Mouse (Mus musculus) frontal cortex, adult 2 months (tissue): Measurements from ENCODE around the gene Cdh12. TPM values are rescaled to one million over a fixed set of nuclear protein-coding genes. Genes with fewer than 3 reads are reported as not detected.
"Not testable (repeated sequence)": the region's sequence is repeated elsewhere in the genome, so short reads cannot be mapped to it uniquely, and the experiment has no call there.

Source experiments
- DNase-seq, 2 experiments: peaks; one replicate each; pipeline ENCODE4 v3.0.0; 2022; ENCODE audit warnings: low spot score in 1 of 2; ENCODE audit errors: extremely low spot score in 1 of 2
- polyA plus RNA-seq: library from polyadenylated mRNA; depleted of rRNA; stranded (reverse); fragments of >200 nt; gene quantifications from 2 replicates; pipeline ENCODE4 v1.2.3, GENCODE M21; 2012; rRNA removed

Gene Cdh12
- polyA plus RNA-seq, result 4.3 and 4.7 TPM in 2 replicates

DNA sequence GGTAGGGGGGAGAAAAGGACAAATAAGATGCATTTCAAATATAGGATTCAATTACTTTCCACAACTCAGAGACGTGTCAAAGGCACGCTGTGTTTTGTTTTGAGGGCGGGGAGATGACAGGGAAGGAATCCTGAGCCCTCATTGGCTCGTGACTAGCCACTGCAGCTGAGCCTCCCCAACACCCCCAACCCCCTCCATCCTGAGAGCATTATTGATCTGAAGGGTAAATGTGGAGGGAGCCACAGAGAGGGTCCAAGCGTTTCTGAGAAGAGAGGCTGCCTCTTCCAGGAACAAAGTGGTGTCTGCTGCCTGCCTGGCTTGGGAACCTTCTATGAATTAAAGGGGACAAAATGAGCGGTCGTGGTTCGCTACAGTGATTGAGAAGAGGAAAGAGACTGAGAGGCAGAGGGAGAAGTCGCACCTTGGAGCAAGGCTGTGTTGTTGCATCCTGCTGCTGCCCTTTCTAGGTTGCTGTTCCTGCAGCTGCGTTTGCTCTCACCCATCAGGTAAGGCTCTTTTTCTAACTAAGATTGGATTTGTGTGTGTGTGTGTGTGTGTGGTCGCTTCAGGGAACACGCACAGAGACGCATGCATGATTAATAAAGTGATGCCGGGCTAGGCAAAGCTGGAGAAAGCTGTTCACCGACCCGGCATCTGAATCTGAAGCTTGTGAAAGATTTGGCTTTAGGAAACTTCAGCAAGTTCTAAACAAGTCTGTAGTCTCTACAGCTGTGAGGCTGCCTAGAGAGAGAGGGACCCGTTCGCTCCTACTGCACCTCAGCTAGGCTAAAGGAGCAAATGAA, at the start of gene Cdh12:
Gene Cdh12, plus strand, starts transcription at position 405 of the 803 bp plus-strand sequence.
- peak; percentile 28 to 66 for DNase-seq

DNA sequence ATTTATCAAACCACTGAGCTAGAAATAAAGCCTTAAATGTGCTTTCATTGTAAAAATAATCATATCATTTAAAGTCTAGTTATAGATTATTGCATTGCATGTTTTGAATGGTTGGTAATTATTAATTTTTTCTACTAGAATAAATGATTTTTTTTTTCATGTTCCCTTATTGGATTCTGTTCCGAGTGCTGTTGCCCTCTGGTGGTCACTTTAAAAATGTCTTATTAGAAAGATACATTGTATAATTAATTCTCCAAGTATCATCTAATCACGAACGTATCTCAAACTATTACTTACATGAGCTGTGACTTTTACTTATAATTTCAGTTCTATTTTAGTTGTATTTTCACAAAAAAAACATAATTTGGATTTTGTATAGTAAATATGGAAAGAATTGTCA, 45.5 kb upstream of the Cdh12 start:
- DNase-seq, result peak in 1 of 2 experiments; percentile 50

DNA sequence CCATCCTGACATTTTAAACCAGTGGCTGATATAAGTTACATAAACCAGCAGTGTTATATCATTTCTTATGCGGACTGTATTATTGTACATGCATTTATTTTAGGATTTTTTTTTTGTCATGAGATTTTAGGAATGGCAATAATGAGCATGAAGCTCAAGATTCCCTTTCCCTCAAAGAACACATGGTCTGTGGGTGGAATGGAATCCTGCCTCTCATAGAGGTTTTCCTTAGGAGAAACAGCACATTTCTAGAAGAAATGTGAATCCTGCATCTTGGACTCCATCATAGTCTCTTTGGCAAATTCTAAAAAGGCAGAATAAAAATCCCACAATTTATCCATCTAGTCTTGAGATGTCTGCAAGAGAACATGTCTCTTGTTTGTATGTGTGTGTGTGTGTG, 35.7 kb upstream of the Cdh12 start:
- DNase-seq, result peak in 1 of 2 experiments; percentile 39

DNA sequence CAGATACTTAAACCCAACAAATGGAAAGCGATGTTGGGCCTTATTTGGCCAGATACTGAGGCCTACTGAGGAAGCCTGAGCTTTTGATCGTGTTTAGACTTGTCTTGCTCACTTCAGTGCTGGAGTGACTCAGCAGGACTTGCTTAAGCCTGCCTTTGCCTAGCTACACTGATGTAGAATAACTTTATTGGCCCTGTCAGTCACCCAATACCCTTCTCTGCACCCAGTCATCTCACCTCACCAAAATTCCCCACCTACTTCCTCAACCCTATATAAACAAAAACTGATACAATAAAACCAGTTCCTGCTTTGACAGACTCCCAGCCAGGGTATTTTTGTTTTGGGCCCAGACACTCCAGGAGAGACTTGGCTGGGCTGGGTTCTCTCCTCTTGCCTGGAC, 12.7 kb upstream of the Cdh12 start:
- no peak for DNase-seq

DNA sequence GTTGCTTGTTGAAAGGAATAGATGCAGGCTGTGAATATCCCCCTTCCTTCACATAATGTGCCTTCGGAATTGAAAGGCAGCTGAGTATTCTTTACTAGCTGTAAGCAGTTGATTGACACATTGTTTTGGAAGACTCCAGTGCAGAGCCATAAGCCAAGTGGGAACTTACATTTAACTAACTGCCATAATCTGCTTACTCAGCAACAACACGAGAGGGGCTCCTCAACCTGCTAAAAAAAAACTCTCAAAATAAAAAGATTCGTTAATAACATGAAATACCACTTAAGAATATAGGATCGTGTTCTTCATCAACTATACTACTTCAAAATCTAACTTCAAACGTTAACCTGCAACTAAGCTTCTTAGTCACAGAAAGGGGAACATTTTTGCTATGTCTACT, 1.5 kb downstream of the Cdh12 start:
- DNase-seq, result no peak

DNA sequence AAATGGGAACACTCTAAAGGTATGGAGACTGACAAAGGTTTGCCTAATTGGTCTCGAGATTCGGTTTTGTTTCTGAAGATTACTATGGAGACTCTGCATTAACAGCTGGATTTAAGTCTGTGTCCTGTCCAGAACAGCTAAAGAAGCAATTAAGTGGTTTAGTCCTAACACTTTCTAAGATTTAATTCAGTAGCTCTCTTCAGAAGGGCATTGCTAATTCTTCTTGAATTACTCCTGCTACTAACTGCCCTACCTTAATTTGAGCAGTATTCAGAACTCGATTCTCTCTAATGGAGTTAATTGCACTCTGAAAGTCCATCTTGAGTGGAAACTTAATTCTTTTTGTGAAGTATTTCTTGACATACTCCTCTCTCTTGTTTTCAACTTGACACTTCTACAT, 9.4 kb downstream of the Cdh12 start:
- DNase-seq, result no peak

DNA sequence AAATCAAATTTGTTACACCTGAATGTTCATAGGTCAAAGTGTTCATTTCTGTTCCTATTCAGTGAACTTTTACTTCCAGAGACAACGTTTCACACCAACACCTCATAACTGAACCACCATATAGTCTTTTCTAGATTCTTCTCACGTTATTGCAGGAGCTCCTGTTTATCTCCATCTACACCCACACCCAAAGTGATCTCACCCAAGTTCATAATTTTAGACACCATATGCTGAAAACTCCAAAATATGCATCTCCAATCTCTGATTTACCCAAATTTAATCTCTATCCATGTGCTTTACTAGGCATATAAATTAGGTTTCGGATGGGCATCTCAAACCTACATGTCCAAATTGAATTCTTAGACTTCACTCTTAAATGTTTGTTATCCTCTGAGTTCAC, 13.4 kb downstream of the Cdh12 start:
- DNase-seq, result peak in 1 of 2 experiments; percentile 42

DNA sequence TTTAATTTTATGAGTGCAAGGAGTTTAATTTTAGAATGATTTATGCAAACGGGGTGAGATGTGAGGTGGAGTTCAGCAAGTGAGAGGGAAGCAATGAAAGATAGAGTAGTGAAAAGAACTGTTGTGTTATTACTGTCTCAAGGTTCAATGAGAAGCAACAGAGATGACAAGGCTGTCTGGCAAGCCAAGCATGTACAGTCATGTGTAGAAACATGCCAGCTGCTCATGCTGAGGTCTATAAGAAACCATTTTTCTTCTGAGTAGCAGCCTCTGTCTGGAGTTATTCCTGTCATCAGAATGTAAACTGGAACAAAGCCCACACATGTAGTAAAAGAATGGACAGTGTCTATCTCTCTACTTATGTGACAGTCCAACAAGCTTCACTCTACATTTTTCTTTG, 14.5 kb downstream of the Cdh12 start:
- DNase-seq, result no peak

DNA sequence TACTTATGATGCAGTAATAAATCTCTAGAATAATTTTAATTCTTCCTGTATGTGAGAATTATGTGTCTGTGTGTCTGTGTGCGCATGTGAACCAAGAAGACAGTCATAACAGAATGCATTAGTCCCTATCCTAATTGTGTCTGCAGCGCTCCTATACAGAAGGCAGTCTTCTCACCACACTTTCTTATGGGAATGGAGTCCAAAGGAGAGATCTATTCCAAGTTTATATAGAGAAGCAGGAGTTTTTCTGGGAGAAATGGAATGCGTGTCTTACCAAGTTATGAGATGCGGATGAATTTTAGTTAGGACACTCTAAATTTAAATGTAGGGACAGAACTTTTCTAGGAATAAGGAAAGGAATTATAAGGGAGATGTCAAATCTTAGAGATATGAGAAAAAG, 101.9 kb downstream of the Cdh12 start:
- peak in 1 of 2 experiments; percentile 18 for DNase-seq

DNA sequence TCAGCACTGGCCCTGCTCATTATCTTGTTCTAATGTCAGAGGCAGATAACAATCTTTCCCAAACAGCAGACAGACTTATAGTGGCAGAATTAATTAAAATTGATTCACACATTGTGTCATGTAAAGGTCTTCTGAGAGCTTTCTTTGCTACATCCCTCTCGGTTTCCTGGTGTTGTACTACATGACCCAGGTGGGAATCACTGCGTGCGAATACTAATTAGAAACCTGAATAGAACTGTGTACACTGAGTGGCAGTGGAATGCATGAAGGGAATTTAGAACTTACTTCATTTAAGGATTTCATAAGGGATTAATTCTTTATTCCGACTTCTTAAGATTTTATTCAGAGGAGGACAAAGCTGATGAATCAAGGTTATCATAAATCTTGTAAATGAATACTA, 121.9 kb downstream of the Cdh12 start:
- no peak for DNase-seq

DNA sequence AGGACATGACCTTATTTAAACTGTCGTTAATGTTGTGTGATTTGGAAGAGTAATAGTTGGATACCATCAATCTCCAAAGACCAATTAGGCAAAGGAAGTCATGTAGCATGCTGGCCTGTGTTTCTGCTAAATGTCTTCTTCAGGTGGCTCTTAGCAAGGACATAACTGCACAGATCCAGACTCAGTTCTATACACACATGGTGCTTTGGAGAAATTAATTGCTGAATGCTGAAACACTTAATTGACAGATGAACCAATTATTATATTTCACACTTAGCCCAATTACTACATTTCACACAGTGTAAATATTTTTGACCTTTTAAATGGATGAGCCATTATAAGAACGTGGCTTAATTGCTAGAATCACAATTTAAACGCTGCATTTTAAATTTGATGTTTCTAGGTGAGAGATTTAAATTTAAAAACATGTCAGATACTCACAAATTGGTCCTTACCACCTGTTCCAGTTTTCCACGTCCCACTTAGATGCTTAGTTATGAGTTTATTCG, 133.6 kb downstream of the Cdh12 start:
- DNase-seq, result no peak

DNA sequence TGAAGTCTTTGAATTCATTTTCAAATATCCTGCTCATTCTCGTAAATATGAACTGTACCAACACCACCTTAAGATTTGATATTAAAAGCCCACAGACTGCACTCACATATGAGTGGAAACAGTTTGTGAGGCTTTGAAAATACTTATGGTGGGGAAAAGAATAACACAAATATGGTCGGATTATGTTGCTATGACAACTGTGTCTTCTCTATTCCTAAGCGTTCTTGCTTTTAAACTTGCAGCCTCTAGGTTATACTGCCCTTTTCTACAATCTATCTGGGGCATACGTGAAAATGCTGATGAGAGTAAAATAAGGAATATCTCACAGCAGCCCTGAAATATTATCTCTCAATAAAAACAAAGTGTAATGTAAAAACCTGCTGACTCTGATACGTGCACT, 142.5 kb downstream of the Cdh12 start:
- DNase-seq, result peak in 1 of 2 experiments; percentile 9

DNA sequence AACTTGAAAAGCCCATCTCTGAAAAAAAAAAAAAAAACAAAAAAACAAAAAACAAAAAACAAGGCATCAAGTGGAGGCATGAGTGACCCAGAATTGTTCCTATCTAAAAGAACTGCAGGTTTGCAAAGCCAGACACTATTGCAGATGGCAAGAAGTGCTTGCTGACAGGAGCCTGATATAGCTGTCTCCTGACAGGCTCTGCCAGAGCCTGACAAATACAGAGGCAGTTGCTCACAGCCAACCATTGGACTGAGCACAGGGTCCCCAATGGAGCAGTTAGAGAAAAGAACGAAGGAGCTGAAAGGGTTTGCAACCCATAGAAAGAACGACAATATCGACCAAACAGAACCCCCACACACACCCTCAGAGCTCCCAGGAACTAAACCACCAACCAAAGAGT, 156.7 kb downstream of the Cdh12 start:
- DNase-seq, result not testable (repeated sequence)

DNA sequence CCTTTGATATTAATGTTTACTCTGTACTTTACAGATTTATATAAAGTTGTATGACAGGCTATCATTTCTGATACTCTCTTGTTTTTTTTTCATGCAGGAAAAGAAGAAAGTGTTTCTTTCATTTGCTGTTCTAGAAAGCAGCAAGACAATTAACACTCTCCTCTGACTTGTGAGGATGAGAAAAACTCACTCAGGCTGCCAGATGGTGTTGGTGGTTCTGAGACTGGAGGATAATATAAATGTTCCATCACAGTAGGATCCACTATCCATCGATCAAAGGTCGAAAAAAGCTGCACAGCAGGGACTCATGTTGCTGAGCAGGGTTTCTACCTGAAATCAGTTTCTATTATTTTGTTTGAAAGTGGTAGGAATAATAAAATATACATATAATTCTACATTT, 185.5 kb downstream of the Cdh12 start:
- DNase-seq, result peak in 1 of 2 experiments; percentile 50

DNA sequence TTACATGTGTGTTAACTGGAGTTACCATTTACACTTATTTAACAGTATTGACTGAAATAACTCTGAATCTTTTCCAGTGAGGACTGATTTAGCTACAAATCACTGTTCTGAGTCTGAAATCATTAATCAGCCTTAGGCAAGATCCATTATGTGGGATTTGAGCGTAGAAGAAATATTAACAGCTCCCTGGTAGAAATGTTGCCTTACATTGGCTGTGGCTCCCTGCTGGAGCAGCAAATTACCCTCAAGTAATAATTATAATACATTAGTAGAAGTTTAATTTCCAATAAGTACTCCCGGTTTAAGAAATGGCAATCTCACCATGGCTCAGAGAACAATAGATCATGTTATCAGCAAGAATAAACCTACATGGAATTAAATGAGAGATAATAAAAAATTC, 190.1 kb downstream of the Cdh12 start:
- DNase-seq, result no peak

DNA sequence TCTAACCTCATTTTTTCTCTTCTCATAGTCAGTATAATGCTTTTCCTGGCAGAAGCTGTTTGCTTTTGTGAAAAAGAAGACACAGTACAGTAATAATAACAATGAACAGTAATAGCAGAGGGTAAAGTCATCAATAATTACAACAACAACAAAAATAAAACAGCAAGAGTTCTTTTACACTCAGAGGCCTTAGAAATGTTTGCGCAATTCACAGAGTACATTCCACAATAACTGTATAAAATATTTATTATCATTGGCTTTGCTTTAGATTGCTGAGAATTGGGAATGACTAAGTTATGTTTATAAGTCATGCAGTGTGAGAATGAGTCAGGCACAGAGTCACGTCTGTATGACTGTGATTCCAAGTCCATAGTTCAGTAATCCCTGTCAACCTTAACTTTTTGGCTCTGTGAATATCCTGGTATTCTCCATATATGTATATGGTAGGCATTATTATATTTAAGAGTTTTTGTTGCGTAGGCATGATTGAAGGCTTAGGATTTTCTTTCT, 193.9 kb downstream of the Cdh12 start:
- no peak for DNase-seq

DNA sequence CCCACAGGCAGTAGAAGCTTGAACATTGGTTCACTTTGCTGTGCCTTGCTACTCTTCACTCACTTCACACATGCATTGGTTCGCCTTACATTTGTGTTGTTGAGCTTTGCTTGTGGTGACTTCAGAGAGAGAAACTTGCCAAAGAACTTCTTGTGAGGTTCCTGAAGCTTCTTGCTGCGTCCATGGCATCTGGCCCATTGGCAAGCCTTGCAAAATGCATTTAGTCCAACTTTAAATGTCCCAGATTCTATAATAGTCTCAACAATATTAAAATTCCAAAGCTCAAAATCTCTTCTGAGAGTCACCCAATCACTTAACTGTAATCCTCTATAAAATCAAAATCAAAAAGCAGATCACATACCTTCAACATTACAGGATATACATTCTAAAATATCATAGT, 211.2 kb downstream of the Cdh12 start:
- peak in 1 of 2 experiments; percentile 33 for DNase-seq

DNA sequence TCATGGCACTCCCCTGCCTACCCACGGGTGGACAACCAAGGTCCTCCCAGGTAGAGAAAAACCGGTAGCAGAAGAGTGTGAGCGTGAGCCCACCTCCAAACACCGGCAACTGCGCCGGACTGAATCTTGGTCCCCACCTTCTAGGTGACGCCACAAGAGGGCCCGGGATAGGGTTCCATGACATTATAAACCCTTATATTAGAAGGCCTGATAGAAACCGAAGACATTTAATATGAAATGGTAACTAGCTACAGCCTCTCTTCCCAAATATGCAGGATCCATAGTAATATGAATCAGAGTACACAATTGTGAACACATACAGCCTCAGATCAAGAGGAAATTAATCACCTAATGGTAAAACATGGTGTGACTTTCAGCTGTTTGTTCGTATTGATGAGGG, 217.6 kb downstream of the Cdh12 start, which contains the start of gene Acot10:
Gene Acot10, minus strand, starts transcription at position 101 of the 400 bp plus-strand sequence.
- DNase-seq, result no peak

DNA sequence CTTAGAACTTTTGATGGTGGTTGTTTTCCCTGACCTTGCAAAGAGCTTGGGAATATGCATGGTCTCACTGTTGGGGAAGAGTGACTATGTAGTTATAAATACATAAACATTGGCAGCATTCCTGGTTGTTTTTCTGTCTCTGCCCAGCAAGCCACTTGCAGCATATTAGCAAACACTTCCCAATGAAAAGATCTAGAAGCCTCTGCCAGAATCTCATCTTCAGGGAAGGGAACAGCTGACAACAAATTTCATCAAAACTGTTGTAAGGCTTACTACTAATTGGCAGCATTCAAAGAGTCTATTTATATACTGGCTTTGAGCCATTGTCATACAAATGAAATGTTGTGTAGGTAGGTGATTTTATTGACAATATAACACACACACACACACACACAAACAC, 218.3 kb downstream of the Cdh12 start:
- no peak for DNase-seq

DNA sequence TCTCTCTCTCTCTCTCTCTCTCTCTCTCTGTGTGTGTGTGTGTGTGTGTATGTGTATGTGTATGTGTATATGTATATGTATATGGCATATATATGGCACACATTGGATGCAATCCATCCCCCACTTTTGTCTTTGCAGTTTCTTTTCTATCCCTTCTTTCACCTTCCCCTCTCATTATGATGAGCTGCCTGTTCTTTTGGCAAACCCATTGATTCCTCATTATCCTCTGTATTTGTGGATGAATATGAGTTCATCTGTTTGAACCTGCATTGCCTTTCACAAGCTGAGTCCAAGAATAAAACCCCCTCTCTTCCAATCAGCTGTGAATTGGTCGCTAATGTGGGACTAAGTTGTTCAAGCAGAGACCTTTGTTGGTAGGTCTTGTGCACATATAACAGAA, 218.9 kb downstream of the Cdh12 start:
- DNase-seq, result no peak

DNA sequence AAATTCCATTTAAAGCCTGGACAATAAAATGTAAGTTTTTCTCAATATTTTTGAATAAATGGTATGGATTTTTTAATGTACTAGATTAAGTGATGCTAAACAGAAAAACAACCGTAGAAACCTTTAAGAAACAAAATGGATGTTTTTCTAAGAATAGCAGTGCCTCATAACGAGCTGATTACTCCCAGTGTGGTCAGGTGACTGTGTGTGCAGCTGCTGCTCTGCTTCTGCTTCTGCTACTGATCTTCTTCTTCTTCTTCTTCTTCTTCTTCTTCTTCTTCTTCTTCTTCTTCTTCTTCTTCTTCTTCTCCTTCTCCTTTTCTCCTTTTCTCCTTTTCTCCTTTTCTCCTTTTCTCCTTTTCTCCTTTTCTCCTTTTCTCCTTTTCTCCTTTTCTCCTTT, 220.4 kb downstream of the Cdh12 start:
- not testable (repeated sequence) for DNase-seq

DNA sequence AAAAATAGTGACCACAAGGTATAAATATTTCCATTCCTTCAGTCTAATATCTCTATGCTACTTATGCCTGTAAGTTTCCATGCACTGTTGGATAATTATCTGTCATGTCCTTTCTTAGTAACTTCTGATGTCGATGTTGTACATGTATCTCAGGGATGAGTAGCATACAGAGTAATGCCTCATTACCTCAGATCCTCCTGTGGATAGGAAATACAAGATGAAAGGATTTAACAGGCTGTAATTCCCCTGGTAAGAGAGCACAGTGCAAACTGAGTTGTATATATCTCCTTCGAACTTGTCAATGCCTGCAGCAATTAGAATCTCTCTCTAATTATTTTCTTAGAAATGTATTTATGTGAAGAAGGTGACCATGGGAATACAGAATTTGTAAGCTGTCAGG, 233.7 kb downstream of the Cdh12 start:
- no peak for DNase-seq
